Mouse (Mus musculus): ENCODE measurements around the gene Gm10670.
"Not testable (repeated sequence)": the region's sequence is repeated elsewhere in the genome, so short reads cannot be mapped to it uniquely, and the experiment has no call there.

Gm10670 gene

GRCm38 (mm10) chr7:20474825-20475224 is at the start of gene Gm10670:
Gene Gm10670 (minus strand): TSS chr7:20474925.
- DNase-seq: not testable (repeated sequence)

DNA sequence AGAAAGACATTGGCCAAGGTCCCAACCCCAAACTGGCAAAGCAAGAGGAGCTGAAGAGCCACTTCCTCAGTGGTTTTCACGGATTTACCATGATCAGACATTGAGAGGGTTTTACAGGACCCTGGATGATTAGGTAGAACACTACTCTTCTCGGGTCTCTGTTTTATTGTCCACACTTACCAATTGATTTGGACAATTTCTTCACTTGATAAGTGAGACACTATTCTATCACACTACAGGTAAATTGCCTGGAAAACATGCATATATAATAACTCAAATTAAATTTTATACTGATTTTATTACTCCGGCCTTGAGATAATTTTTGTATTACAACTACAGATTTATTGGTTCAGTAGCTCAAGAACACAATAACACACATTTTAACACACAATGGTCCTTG is 35.7 kb upstream of the Gm10670 start, which contains the start of gene Vmn1r103:
Vmn1r103 (minus strand) TSS at position 101 of the 400 bp plus-strand sequence.
- not testable (repeated sequence) for DNase-seq

DNA sequence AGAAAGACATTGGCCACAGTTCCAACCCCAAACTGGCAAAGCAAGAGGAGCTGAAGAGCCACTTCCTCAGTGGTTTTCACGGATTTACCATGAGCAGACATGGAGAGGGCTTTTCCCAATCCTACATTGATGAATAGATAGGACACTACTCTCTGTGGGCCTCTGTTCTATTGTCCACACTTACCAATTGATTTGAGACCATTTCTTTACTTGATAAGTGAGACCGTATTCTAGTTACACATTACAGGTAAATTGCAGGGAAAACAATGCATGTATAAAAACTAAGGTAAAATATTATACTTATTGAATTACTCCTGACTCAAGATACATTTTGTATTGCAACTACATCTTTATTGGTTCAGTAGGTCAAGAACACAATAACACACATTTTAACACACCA is 32.2 kb downstream of the Gm10670 start, which contains the start of gene Vmn1r101:
Vmn1r101 (minus strand) TSS at position 101 of the 400 bp plus-strand sequence.
- not testable (repeated sequence) for DNase-seq
